Mouse (Mus musculus) kidney, postnatal 14 days (tissue): Measurements from ENCODE around the gene 4932414N04Rik.
"Not testable (repeated sequence)": the region's sequence is repeated elsewhere in the genome, so short reads cannot be mapped to it uniquely, and the experiment has no call there.

ENCODE experiments used
- DNase-seq: peaks from one replicate; pipeline ENCODE4 v3.0.0; 2022; ENCODE audit warnings: mixed read lengths

4932414N04Rik gene

DNA sequence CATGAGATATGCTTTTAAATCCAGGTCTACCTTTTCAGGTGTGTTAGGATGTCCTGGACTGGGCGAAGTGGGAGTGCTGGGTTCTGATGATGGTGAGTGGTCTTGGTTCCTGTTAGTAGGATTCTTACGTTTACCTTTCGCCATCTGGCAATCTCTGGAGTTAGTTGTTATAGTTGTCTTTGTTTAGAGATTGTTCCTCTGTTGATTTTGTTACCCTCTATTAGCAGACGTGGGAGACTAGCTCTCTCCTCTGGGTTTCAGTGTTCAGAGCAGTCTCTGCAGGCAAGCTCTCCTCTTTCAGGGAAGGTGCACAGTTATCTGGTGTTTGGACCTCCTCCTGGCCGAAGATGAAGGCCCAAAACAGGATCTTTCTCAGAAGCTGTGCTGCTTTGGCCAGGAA lies at the start of gene 4932414N04Rik:
TSS of gene 4932414N04Rik (plus strand) at position 301 of the 400 bp plus-strand sequence.
- not testable (repeated sequence) for DNase-seq

DNA sequence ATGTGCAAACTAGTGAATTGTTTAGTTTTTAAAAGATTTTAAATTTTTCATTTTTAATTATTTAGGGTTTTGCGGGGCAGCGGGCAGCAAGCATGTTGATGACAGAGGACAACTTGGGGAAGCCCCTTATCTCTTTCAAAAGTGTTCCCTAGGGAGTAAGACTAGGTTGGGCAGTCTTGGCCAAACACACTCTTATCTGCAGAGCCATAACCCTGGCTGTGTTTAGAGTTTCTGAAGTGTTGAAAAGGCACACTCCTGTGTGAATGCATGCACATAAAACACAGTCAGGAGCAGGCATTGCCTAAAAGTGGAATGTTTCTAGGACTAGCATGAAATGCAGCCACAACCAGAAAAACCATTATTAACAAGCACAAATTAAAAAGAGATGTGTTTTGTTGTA lies 75.9 kb downstream of the 4932414N04Rik start:
- no peak for DNase-seq

DNA sequence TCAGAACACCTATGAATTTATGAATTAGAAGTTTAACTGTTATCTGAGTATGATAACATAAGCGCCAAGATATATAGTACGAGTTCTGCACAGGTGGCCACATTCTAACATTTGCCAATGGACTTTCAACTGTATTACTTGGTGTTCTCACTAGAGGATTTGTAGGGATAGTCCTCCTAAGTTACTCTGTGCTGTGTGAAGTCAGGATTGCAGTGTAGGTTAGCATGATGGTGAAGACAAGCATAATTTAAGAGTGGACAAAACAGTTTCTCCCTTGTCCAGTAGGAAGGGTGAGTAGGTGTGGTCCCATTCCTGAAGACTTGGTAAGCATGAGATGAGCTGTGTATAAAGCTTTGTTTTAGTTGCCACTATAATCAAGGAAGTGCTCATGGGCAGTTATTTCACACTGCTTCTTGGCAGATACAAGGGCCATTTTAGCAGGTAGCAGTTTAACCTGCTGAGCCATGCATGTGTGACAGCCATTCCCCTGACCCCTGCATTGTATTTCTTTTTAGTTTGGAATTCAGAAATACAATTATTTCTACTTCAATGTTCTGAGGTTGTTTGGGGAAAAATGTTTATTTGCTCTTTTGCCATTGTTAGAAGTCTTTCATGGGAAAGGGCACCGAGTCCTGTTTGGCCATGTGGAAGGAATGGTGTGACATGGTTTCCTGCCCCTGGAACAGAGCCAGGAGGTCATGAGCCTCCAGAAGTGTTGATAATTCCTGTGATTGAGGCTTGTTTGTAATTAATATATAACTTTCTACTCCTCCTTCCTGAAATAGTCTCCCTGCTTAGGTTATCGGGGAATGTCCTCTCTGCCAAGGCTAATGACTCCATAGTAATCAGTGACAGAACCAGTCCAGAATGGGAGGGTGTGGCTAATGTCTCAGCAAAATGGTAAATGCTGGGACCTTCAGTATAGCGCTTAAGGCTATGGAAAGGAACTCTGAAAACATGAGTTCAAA lies 83.8 kb downstream of the 4932414N04Rik start:
- peak; percentile 57 for DNase-seq

- DNase-seq: peak; percentile 11
Observed at GRCm38 (mm10) chr2:68744599-68744998, 88.3 kb downstream of the 4932414N04Rik start.

DNA sequence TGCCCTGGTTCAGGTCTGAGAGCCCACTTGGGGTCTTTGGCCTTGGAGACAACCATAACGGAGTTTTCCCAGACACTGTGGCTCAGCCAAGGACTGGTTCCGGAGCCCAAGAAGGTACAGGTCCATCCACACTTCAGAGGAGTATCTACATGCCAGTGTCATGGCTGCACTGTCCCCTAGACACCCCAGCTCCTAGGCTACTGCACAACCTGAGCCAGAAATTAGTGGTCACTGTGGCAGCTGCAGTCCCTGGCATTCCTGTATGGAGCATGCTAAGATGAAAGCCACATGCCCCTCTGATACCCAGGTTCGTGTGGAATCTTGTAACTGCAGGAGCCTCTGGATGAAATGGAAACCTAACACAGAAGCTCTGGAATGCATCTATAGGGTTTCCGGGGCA lies 99.9 kb downstream of the 4932414N04Rik start:
- DNase-seq: no peak

DNA sequence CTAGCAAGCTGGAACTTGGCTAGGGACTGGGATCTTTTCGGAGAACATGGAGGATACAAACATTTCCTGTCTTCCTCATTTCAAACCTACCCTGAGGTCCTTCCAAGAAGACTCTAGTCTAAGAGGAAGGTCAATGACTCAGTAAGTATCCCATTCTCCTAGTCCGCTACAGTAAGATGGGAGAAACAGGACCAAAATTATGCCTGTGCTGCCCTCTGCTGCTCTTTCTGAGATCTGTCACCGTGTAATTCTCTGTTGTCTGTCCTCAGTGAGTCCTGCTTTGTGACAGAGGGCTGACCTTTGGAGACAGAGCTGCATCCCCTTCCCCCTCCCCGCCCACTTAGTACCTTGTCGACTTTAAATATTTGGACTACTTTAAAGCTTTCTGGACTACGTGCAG lies 100.5 kb downstream of the 4932414N04Rik start:
- DNase-seq: peak; percentile 55

DNA sequence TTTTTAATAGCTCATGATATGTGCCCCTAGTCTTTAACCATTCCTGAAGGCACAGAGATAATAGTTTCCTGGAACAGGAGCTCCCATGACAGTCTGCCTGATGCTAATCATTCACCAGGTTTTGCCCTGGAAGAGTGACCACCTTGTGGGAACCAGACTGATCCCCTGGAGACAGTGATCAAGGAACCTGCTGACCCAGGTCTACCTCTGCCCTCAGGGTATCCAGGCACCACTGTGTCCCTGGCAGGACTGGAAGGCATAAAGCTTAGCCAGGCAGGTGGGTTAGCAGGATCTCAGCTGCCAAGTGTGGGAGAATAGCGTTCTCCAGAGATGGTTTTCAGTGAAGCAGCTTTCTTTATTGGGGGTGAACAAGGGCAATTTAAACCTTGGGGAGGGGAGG lies 109.1 kb downstream of the 4932414N04Rik start:
- peak; percentile 22 for DNase-seq

GRCm38 (mm10) chr2:68767186-68767890 lies 111.1 kb downstream of the 4932414N04Rik start:
- no peak for DNase-seq

DNA sequence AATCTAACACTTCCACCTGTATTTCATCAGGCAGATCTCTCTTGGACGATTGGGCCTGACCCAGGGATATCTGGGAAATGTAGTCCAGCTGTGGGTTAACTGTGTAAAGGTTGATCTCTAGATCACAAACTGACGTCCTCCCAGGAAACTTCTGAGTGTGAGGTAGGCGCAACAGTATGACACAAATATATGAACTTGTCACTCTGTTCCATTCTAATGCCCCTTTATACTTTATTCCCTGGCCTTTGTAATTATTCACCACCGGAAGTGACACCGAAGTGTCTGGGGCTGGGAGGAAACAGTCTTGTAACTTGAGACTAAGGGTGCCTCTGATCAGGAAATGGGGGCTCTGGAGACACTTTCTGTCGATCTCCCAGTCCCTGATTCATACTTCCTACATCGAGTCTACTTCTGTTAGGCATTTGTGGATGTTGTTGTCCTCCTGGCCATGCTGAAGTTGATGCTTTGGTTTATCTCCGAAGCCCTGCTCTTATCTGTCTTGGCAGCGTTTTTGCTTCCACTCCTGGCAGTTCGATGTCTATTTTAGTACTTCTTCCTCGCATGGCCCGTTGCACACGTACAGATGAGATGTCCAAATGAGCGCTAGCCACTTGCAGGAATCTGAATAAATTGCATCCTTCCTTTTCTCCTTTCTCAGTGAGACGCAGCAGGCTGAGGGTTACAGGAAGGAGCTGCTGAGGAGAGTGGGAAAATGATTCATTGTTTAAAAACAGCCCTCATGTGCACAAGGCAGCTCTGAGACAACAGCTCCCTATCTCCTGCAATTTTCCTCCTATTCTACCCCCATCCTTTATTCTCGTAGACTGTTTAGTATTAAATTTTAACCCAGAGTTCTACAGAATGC lies 126.2 kb downstream of the 4932414N04Rik start:
- peak; percentile 36 for DNase-seq

GRCm38 (mm10) chr2:68783664-68784063 lies 127.4 kb downstream of the 4932414N04Rik start:
- DNase-seq: not testable (repeated sequence)

DNA sequence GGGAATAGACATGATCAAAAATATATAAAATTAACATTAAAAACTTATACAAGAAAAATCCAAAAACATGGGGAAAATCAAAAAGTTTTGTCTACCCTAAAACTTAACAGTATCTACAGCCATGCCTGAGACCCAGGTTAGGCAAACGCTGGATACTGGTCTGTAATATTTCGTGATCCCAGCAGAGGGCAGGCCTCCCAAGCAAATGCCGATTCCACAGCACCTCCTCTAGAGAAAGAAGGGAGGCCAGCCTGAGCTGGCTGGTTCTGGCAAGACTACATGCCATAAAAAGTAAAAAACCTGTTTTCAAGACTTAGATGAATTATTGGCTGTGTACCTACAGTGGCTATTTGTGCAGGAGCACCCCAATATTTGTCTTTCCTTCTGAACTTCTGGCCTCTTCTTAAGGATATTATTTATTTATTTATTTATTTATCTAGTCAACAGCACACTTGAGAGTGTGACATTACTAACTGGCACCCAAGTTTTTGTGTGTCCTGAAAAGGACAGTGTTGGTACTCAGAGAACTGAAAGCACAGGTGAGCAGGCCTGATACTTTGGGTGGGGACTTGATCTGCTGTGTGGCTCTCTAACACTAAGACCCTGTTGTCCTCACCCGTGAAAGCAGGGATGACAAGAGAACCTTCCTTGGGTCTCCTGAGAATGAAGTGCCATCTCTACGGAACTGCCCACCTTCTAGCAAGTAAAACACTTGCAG lies 128.6 kb downstream of the 4932414N04Rik start:
- peak; percentile 89 for DNase-seq

DNA sequence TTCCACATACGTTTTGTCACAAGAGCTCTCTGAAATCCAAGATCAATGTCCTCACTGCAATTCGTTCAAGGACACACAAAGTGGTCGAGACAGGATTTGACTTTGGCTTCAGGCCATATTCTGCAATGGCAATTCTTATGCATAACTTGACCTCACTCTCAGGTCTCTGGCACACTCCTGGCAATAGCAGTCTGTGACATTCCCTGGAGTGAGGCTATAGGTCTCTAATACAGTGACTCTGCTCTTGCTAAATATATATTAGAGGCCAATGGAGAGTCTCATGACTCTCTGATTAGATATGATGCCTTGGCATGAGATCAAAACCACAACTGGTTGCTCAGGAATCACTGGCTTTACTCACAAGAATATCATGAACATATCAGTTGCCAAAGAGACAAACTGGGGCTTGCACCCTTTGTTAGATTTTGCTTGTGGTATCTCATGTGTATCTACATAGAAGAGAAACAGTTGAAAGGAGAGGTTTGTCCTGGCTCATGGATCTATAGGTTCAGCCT lies 130.9 kb downstream of the 4932414N04Rik start:
- DNase-seq: peak; percentile 37

- no peak for DNase-seq
Observed at GRCm38 (mm10) chr2:68792296-68792695, 136.0 kb downstream of the 4932414N04Rik start.

GRCm38 (mm10) chr2:68793472-68793871 lies 137.2 kb downstream of the 4932414N04Rik start:
- DNase-seq: no peak

DNA sequence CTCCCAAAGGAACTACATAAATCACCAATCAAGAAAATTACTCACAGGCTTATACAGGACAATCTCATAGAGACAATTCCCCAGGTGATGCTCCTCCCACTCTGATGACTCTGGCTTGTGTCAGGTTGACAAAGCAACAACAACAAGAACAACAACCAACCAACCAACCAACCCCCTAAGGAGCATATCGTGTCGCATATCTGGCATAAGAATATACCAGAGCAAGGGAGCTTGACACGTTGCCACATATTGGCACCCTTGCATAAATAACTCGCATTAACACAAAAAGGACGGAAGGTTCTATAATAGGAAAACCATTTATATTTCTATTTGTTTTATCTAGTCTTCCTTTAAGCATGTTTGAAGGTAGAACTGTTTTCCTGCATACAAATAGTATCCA lies 137.9 kb downstream of the 4932414N04Rik start:
- DNase-seq: no peak

- no peak for DNase-seq
Observed at GRCm38 (mm10) chr2:68794616-68795015, 138.3 kb downstream of the 4932414N04Rik start.

GRCm38 (mm10) chr2:68796011-68796775 lies 139.9 kb downstream of the 4932414N04Rik start:
- no peak for DNase-seq

GRCm38 (mm10) chr2:68797106-68797505 lies 140.8 kb downstream of the 4932414N04Rik start:
- DNase-seq: no peak
